Mouse (Mus musculus): ENCODE data around the gene Wapl.

The Wapl gene

GRCm38 (mm10) chr14:34773681-34774080, 100.0 kb downstream of the Wapl start:
- no peak for DNase-seq (ENCODE audit: low read depth)

DNA sequence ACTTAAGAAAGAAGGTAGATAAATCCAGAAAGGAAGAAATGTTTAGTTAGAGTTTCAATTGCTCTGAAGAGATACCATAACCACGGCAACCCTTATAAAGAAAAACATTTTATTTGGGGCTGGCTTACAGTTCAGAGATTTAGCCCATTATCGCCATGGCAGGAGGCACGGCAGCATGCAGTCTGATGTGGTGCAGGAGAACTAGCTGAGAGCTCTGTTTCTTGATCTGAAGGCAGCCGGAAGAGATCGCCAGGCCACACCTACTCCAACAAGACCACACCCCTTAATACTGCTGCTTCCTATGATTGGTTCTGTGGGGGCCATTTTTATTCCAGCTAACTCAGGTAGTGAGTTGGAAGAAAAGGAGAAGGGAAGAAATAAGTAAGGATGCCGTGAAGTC, 100.5 kb downstream of the Wapl start:
- no peak for DNase-seq (ENCODE audit: low read depth)

DNA sequence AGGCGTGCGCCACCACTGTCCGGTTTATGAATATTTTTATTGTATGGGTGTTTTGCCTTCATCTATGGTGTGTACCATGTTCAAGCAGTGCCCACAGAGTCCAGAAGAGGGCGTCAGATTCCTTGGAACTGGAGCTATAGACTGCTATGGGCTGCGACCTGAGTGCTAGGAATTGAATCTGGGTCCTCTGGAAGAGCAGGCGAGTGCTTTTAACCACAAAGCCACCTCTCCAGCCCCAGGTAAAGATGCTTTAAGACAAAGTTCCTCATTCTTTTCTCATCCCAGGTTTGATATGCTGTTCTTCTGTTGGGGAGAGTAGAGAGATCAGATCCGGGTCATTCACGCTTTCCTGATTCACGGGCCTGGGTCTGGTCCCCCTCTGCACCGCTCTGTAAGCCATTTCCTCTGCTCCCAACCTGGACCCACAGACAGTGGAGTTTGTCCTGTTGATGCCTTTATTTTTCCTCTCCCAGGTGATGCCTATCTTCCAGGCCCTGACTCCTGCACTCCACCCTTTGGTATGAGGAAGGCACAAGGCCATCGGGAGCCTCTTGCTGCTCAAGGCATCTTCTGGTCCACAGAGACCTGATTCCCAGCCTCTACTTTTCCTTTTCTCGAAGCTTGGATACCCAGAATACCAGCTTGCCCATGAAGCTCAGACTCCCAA, 103.1 kb downstream of the Wapl start:
- no peak for DNase-seq (ENCODE audit: low read depth)

DNA sequence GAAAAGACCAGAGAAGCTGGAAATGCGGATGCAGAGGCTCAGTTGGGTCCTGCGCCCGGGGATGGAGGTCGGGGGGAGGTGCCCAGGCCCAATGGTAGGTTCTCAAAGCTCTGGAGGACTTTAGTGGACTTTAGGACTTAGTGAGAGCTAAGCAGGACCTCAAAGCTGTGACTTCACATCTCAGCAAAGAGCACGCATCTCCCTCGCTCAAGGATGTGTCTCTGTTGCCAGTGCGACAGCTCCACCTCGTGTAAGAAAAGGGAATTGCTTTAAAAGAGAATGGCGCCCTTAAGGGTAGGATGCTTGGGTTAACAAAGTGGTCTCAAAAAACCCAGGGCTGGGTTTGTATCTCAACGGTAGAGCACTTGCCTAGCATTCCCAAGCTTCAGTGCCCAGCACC, 104.1 kb downstream of the Wapl start:
- DNase-seq (ENCODE audit: low read depth), result no peak

- no peak for DNase-seq (ENCODE audit: low read depth)
Measured at GRCm38 (mm10) chr14:34778760-34779159, 105.0 kb downstream of the Wapl start.

DNA sequence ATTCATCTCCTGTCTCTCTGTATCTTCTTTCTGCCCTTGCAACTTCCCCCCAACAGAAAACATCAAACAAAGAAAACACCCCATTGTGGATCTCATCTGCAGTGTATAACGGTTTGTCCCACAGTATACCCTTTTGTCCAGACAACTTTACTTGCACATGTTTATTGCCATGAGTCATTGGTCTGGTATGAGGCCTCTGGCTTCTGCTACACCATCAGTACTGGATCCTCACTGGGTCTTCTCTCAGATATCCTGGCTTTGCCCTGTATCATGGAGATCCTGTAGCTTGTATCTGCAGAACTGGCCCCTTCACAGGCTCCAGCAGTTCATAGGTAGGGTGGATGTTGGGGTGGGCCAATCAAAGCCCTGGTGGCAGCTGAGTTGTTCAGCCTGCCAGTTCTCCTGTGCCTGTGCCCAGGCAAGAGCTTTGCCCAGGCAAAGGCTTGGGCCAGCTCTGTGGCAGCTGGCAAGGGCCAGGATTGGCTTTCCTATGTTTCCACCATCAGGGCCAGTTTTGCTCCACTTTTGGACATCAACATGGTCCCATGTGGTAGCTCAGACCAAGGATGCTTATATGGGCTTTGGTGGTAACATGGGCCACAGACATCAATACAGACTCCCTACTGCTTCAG, 119.8 kb downstream of the Wapl start:
- DNase-seq (ENCODE audit: low read depth), result no peak

All from fibroblast of lung, adult 2 months (primary cell).